Mouse (Mus musculus) liver (tissue): ENCODE results near the gene Nrm.

Experiments
- DNase-seq: peaks from one replicate; pipeline ENCODE4 v3.0.0-alpha.2; 2020; ENCODE audit warnings: mixed read lengths

Gene Nrm

GRCm38 (mm10) chr17:35868165-35868820, 7.2 kb downstream of the Nrm start:
- peak; percentile 26 for DNase-seq

- DNase-seq, result no peak
Measured at GRCm38 (mm10) chr17:35868961-35869345, 7.8 kb downstream of the Nrm start.

GRCm38 (mm10) chr17:35869346-35870067, 8.4 kb downstream of the Nrm start:
- peak; percentile 57 for DNase-seq

GRCm38 (mm10) chr17:35870151-35870883, 9.2 kb downstream of the Nrm start:
- DNase-seq, result peak; percentile 62

GRCm38 (mm10) chr17:35870884-35871696, 10.0 kb downstream of the Nrm start:
- peak; percentile 45 for DNase-seq

GRCm38 (mm10) chr17:35873774-35874519, 12.8 kb downstream of the Nrm start:
- DNase-seq, result peak; percentile 90

- no peak for DNase-seq
Measured at GRCm38 (mm10) chr17:35874721-35875120, 13.6 kb downstream of the Nrm start.

- peak; percentile 95 for DNase-seq
Measured at GRCm38 (mm10) chr17:35879245-35880057, 18.3 kb downstream of the Nrm start, which contains the start of gene Dhx16. Dhx16 (plus strand) TSS chr17:35879819.

- DNase-seq, result no peak
Measured at GRCm38 (mm10) chr17:35882924-35883323, 21.8 kb downstream of the Nrm start.

- DNase-seq, result no peak
Measured at GRCm38 (mm10) chr17:35883777-35884176, 22.7 kb downstream of the Nrm start.

GRCm38 (mm10) chr17:35887725-35888124, 26.6 kb downstream of the Nrm start:
- no peak for DNase-seq

- DNase-seq, result peak; percentile 92
Measured at GRCm38 (mm10) chr17:35896781-35897643, 35.9 kb downstream of the Nrm start, which contains the start of gene 2310061I04Rik. 2310061I04Rik (minus strand) TSS chr17:35897431.

GRCm38 (mm10) chr17:35897644-35898573, 36.8 kb downstream of the Nrm start:
- peak; percentile 45 for DNase-seq

- no peak for DNase-seq
Measured at GRCm38 (mm10) chr17:35900636-35901035, 39.5 kb downstream of the Nrm start.

- no peak for DNase-seq
Measured at GRCm38 (mm10) chr17:35903343-35903991, 42.3 kb downstream of the Nrm start.

GRCm38 (mm10) chr17:35903992-35904355, 42.9 kb downstream of the Nrm start:
- no peak for DNase-seq

- DNase-seq, result no peak
Measured at GRCm38 (mm10) chr17:35905587-35905986, 44.5 kb downstream of the Nrm start.

- DNase-seq, result no peak
Measured at GRCm38 (mm10) chr17:35907609-35908008, 46.5 kb downstream of the Nrm start.
